Mouse (Mus musculus) forebrain, embryonic 13.5 days (tissue): ENCODE data around the gene Gm17175. TPM values are rescaled to one million over a fixed set of nuclear protein-coding genes. Genes with fewer than 3 reads are reported as not detected.
"Not testable (repeated sequence)": the region's sequence is repeated elsewhere in the genome, so short reads cannot be mapped to it uniquely, and the experiment has no call there.

Experiments used
- ATAC-seq: fragments of 200-750 bp; cut with Nextera tagmentation; 2 replicates; pipeline ENCODE4 v1.8.0; 2017
- H3K27ac ChIP-seq: fragments of 300-500 bp; sonication (generic); 2 replicates; pipeline ENCODE4 v1.5.1; 2015; ENCODE audit warnings: inconsistent platforms, mild to moderate bottlenecking, moderate library complexity
- H3K27me3 ChIP-seq: fragments of 300-500 bp; sonication (generic); 2 replicates; pipeline ENCODE4 v1.6.1; 2015; ENCODE audit warnings: mild to moderate bottlenecking, inconsistent platforms
- H3K36me3 ChIP-seq: fragments of 300-500 bp; sonication (generic); 2 replicates; pipeline ENCODE4 v1.6.1; 2015; ENCODE audit warnings: mild to moderate bottlenecking, inconsistent platforms; ENCODE audit not compliant: poor library complexity, severe bottlenecking
- H3K4me1 ChIP-seq: fragments of 300-500 bp; sonication (generic); 2 replicates; pipeline ENCODE4 v1.6.1; 2015; ENCODE audit warnings: inconsistent platforms
- H3K4me2 ChIP-seq: fragments of 300-500 bp; sonication (generic); 2 replicates; pipeline ENCODE4 v1.6.1; 2015; ENCODE audit warnings: inconsistent platforms, mild to moderate bottlenecking, moderate library complexity
- H3K4me3 ChIP-seq: fragments of 300-500 bp; sonication (generic); 2 replicates; pipeline ENCODE4 v1.5.1; 2015; ENCODE audit warnings: mild to moderate bottlenecking, inconsistent platforms
- H3K9ac ChIP-seq: fragments of 300-500 bp; sonication (generic); 2 replicates; pipeline ENCODE4 v1.6.1; 2015; ENCODE audit warnings: mild to moderate bottlenecking, inconsistent platforms
- H3K9me3 ChIP-seq: fragments of 300-500 bp; sonication (generic); replicated peaks from 2 replicates; pipeline ENCODE4 v1.6.1; 2016; ENCODE audit warnings: inconsistent platforms
- WGBS: fragments of 180-500 bp; shearing (Covaris S2); methylation state at CpG from one replicate; pipeline ENCODE4 v1.1.7; 2015; 5-methylcytosine and 5-hydroxymethylcytosine counted together
- polyA plus RNA-seq: library from polyadenylated mRNA; unstranded; fragments of >200 nt; fragmentation: Nextera tagmentation; extraction: Ambion mirVana; gene quantifications from 2 replicates; pipeline ENCODE4 v1.2.1, GENCODE M21; 2015

The Gm17175 gene
- polyA plus RNA-seq = not detected in 2 replicates

DNA sequence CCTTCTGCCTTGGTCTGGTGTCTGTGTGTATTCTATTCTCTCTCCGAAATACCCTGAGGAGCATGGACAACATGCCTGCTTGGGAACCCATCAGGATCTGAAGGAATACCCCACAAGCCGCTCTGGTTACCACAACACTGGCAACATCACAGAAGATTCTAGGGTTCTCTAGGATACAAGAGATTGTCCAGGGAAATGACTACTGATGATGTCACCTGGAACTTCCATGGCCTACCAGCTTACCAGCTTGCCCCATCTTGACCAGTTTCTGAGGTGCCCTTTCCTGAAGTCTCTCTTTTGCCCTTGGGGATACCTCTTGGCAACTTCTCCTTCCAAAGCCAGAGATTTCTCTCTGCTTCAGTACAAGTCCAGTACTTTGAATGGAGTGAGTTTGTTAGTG lies at the start of gene Gm17175:
Gene Gm17175 (minus strand): TSS at position 101 of the 400 bp plus-strand sequence.
- not testable (repeated sequence) for ATAC-seq, H3K4me3 ChIP-seq, H3K4me2 ChIP-seq, H3K4me1 ChIP-seq, H3K9me3 ChIP-seq, H3K9ac ChIP-seq, H3K27me3 ChIP-seq, H3K27ac ChIP-seq, H3K36me3 ChIP-seq
- 98% methylated on average over 2 of the region's 2 CpGs for WGBS

DNA sequence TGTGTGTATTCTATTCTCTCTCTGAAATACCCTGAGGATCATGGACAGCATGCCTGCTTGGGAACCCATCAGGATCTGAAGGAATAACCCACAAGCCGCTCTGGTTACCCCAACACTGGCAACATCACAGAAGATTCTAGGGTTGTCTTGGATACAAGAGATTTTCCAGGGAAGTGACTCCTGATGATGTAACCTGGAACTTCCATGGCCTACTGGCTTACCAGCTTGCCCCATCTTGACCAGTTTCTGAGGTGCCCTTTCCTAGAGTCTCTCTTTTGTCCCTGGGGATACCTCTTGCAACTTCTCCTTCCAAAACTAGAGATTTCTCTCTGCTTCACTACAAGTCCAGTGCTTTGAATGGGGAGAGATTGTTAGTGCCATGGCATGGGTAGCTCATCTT lies 37.3 kb upstream of the Gm17175 start, which contains the start of gene Gm17078:
Gene Gm17078 (minus strand): TSS at position 101 of the 400 bp plus-strand sequence.
- H3K4me2 ChIP-seq = no peak within 1 kb of the TSS
- ATAC-seq = no peak
- 85% methylated on average over 1 of the region's 1 CpGs for WGBS
- no peak within 1 kb of the TSS for H3K9ac ChIP-seq
- no peaks in the 10 kb centered on the region for H3K4me1 ChIP-seq
- H3K9me3 ChIP-seq = no peaks in the 10 kb centered on the region
- no peaks in the 10 kb centered on the region for H3K27me3 ChIP-seq
- H3K4me3 ChIP-seq = no peak within 1 kb of the TSS
- H3K36me3 ChIP-seq = no peaks in the 10 kb centered on the region
- no peak within 1 kb of the TSS for H3K27ac ChIP-seq

DNA sequence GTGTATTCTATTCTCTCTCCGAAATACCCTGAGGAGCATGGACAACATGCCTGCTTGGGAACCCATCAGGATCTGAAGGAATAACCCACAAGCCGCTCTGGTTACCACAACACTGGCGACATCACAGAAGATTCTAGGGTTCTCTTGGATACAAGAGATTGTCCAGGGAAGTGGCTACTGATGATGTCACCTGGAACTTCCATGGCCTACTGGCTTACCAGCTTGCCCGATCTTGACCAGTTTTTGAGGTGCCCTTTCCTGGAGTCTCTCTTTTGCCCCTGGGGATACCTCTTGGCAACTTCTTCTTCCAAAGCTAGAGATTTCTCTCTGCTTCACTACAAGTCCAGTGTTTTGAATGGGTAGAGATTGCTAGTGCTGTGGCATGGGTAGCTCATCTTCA lies 18.2 kb upstream of the Gm17175 start, which contains the start of gene Gm17174:
Gene Gm17174 (minus strand): TSS at position 101 of the 400 bp plus-strand sequence.
- not testable (repeated sequence) for H3K36me3 ChIP-seq, H3K9me3 ChIP-seq, H3K4me1 ChIP-seq, H3K27ac ChIP-seq, H3K4me3 ChIP-seq, H3K9ac ChIP-seq, H3K4me2 ChIP-seq, ATAC-seq, H3K27me3 ChIP-seq
- WGBS = 91% methylated on average over 4 of the region's 4 CpGs

DNA sequence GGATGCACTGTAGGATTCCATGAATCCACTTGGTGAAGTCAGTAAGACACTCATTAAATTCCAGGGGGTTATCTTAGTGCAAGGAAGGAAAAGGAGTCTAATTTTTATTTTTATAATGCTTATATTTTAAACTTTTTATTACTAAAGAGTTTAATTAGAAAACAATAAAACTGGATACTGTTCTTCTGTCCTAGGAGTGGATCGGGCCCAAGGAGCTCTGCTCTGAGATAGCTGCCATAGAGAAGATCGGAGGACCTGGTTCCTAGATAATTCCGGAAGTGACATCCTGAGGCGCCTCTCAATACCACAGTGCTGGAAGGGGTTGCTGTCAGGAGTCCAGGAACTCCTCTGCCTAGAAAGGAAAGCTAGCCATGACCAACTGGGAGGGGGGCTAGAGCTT lies 21.4 kb downstream of the Gm17175 start, which contains the start of gene Gm5622:
Gene Gm5622 (plus strand): TSS at position 301 of the 400 bp plus-strand sequence.
- no peak within 1 kb of the TSS for H3K9ac ChIP-seq
- H3K4me2 ChIP-seq = no peak within 1 kb of the TSS
- ATAC-seq = no peak
- H3K4me3 ChIP-seq = no peak within 1 kb of the TSS
- H3K4me1 ChIP-seq = no peaks in the 10 kb centered on the region
- no peaks in the 10 kb centered on the region for H3K27me3 ChIP-seq
- no peak within 1 kb of the TSS for H3K27ac ChIP-seq
- H3K36me3 ChIP-seq = no peaks in the 10 kb centered on the region
- 91% methylated on average over 4 of the region's 4 CpGs for WGBS
- H3K9me3 ChIP-seq = no peaks in the 10 kb centered on the region

Other genes starting within 250 kb of the Gm17175 start
- not detected in 2 replicates for gene Gm7247, start 212.3 kb downstream of the Gm17175 start, polyA plus RNA-seq
- not detected in 2 replicates for gene Vmn2r88, start 163.2 kb downstream of the Gm17175 start, polyA plus RNA-seq
- not detected in 2 replicates for gene Vmn2r89, start 122.2 kb downstream of the Gm17175 start, polyA plus RNA-seq
- not detected in 2 replicates for gene Gm5622, start 21.3 kb downstream of the Gm17175 start, polyA plus RNA-seq
- gene Gm17174, start 18.1 kb upstream of the Gm17175 start, polyA plus RNA-seq = not detected in 2 replicates
- gene Gm17078, start 37.2 kb upstream of the Gm17175 start, polyA plus RNA-seq = not detected in 2 replicates
- gene Gm4181, start 61.6 kb upstream of the Gm17175 start, polyA plus RNA-seq = not detected in 2 replicates
- gene Gm17079, start 121.4 kb upstream of the Gm17175 start, polyA plus RNA-seq = not detected in 2 replicates
- not detected in 2 replicates for gene Gm5800, start 143.1 kb upstream of the Gm17175 start, polyA plus RNA-seq
- not detected in 2 replicates for gene Ang4, start 199.5 kb upstream of the Gm17175 start, polyA plus RNA-seq
- not detected in 2 replicates for gene AY358078, start 226.0 kb upstream of the Gm17175 start, polyA plus RNA-seq